Mouse (Mus musculus) limb, embryonic 14.5 days (tissue): ENCODE measurements around the gene Cdr2l. TPM values are rescaled to one million over a fixed set of nuclear protein-coding genes. Genes with fewer than 3 reads are reported as not detected.

Experiments
- ATAC-seq: fragments of 200-750 bp; cut with Nextera tagmentation; 2 replicates; pipeline ENCODE4 v1.8.0; 2017; ENCODE audit warnings: low read depth, moderate number of reproducible peaks, moderate TSS enrichment; ENCODE audit not compliant: low FRiP score
- DNase-seq: peaks from one replicate; pipeline ENCODE4 v3.0.0-alpha.2; 2015; ENCODE audit warnings: low spot score
- H3K27ac ChIP-seq: fragments of 300-500 bp; sonication (generic); replicated peaks from 2 replicates; pipeline ENCODE4 v1.5.1; 2014; ENCODE audit warnings: low read depth, mild to moderate bottlenecking, low read length, moderate library complexity, mixed read lengths
- H3K27me3 ChIP-seq: fragments of 300-500 bp; sonication (generic); 2 replicates; pipeline ENCODE4 v1.6.1; 2014; ENCODE audit warnings: low read length, mixed read lengths; ENCODE audit not compliant: control insufficient read depth, insufficient read depth
- H3K36me3 ChIP-seq: fragments of 300-500 bp; sonication (generic); 2 replicates; pipeline ENCODE4 v1.6.1; 2014; ENCODE audit warnings: mild to moderate bottlenecking, low read length, moderate library complexity, mixed read lengths; ENCODE audit not compliant: control insufficient read depth, insufficient read depth
- H3K4me1 ChIP-seq: fragments of 300-500 bp; sonication (generic); 2 replicates; pipeline ENCODE4 v1.6.1; 2014; ENCODE audit warnings: antibody characterized with exemption, low read length, mixed read lengths; ENCODE audit not compliant: control insufficient read depth, insufficient read depth
- H3K4me2 ChIP-seq: fragments of 300-500 bp; sonication (generic); replicated peaks from 2 replicates; pipeline ENCODE4 v1.6.1; 2014; ENCODE audit warnings: low read depth, mild to moderate bottlenecking, low read length, moderate library complexity; ENCODE audit not compliant: severe bottlenecking
- H3K4me3 ChIP-seq: fragments of 300-500 bp; sonication (generic); replicated peaks from 2 replicates; pipeline ENCODE4 v1.5.1; 2014; ENCODE audit warnings: low read length
- H3K9ac ChIP-seq: fragments of 300-500 bp; sonication (generic); 2 replicates; pipeline ENCODE4 v1.6.1; 2014; ENCODE audit warnings: mild to moderate bottlenecking, low read depth, low read length, moderate library complexity; ENCODE audit not compliant: severe bottlenecking
- H3K9me3 ChIP-seq: fragments of 300-500 bp; sonication (generic); 2 replicates; pipeline ENCODE4 v1.6.1; 2016; ENCODE audit warnings: low read length; ENCODE audit not compliant: control insufficient read depth
- POLR2A ChIP-seq: fragments of 200-500 bp; IDR thresholded peaks from 2 replicates; pipeline ENCODE4 v1.8.0; 2012; ENCODE audit warnings: inconsistent platforms, mild to moderate bottlenecking, moderate library complexity, borderline replicate concordance; ENCODE audit not compliant: insufficient read depth, insufficient read length; ENCODE audit errors: extremely low read depth
- WGBS: fragments of 180-500 bp; shearing (Covaris S2); extraction: QIAGEN DNeasy Blood & Tissue Kit; methylation state at CpG from one replicate; pipeline ENCODE4 v1.1.7; 2014; 5-methylcytosine and 5-hydroxymethylcytosine counted together
- polyA plus RNA-seq, 2 experiments: library from polyadenylated mRNA; depleted of rRNA in 1 of 2; stranded (reverse) in 1 of 2; unstranded in 1 of 2; fragments of >200 nt; fragmentation: Nextera tagmentation in 1 of 2; extraction: Ambion mirVana in 1 of 2; gene quantifications; 2 replicates each; pipeline versions ENCODE4 v1.2.1 to v1.2.3; 2012 to 2014

The Cdr2l gene
- polyA plus RNA-seq, 2 experiments, result 11.1 to 18.8 TPM

- Histone ChIP-seq H3K4me1 (peaks cover 14% of the 10 kb centered on the region), H3K9me3 (no peaks in the 10 kb centered on the region), H3K27ac (no peak overlapping the region), H3K9ac (no peak overlapping the region), H3K36me3 (no peaks in the 10 kb centered on the region), H3K4me2 (no peak overlapping the region), H3K27me3 (peaks cover 76% of the 10 kb centered on the region), H3K4me3 (no peak overlapping the region)
- 51% methylated on average over 7 of the region's 7 CpGs for WGBS
- no peak for DNase-seq
- ATAC-seq, result no peak
- TF ChIP-seq POLR2A, result no peak
These were observed 11.3 kb upstream of the Cdr2l start for GRCm38 (mm10) chr11:115370368-115370767.

DNA sequence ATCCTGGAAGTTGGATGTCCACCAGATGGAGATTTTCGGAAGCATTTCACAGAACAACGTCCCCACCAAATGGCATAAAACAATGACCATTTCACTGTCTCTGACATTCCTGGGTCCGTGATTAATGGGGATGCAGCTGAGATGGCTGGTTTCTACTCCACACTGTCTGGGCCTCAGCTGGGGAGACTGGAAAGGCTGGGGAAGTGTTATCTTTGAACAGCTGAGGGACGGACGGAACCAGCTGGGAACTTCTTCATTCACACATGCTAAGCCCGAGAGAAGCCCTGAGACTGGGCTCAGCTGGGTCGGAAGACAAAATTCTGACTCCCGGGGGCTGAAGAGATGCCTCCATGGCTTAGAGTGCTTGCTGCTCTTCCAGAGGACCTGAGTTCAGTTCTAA, 10.4 kb upstream of the Cdr2l start:
- peaks cover 14% of the 10 kb centered on the region for H3K4me1 ChIP-seq
- no peak overlapping the region for H3K4me2 ChIP-seq
- ATAC-seq (no peak), DNase-seq (no peak)
- H3K27ac ChIP-seq, result no peak overlapping the region
- H3K36me3 ChIP-seq, result no peaks in the 10 kb centered on the region
- no peak overlapping the region for H3K4me3 ChIP-seq
- H3K9me3 ChIP-seq, result no peaks in the 10 kb centered on the region
- H3K9ac ChIP-seq, result no peak overlapping the region
- H3K27me3 ChIP-seq, result peaks cover 66% of the 10 kb centered on the region
- TF ChIP-seq POLR2A, result no peak
- 57% methylated on average over 8 of the region's 8 CpGs for WGBS

DNA sequence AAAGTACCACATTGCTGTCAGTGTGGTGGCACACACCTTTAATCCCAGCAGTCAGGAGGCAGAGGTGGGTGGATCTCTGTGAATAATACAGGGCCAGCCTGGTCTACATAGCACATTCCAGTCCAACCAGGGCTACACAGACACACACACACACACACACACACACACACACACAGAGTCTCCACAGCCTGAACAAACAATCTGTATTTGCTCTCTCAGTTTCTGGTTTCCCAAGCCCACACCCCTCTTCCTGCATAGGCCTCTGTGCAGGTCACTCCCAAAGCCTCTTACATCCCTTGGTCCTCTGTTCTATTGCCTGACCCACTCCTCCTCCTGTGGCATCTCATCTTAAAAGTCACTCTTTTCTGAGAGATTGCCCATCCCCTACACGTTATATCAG, 9.7 kb upstream of the Cdr2l start:
- Histone ChIP-seq H3K27me3 (peaks cover 59% of the 10 kb centered on the region), H3K27ac (no peak overlapping the region), H3K4me1 (peaks cover 13% of the 10 kb centered on the region; the same call in 1 of the 2 replicates), H3K36me3 (no peaks in the 10 kb centered on the region), H3K9me3 (no peaks in the 10 kb centered on the region), H3K9ac (no peak overlapping the region), H3K4me3 (no peak overlapping the region), H3K4me2 (no peak overlapping the region)
- 56% methylated on average over 1 of the region's 1 CpGs for WGBS
- no peak for ATAC-seq
- TF ChIP-seq POLR2A, result no peak
- no peak for DNase-seq

GRCm38 (mm10) chr11:115372737-115373136, 9.0 kb upstream of the Cdr2l start:
- no peak overlapping the region for H3K4me2 ChIP-seq
- H3K9me3 ChIP-seq, result no peaks in the 10 kb centered on the region
- 52% methylated on average over 2 of the region's 2 CpGs for WGBS
- H3K9ac ChIP-seq, result no peak overlapping the region
- H3K27me3 ChIP-seq, result peaks cover 52% of the 10 kb centered on the region
- no peak for TF ChIP-seq POLR2A
- no peak overlapping the region for H3K27ac ChIP-seq
- DNase-seq, result no peak
- H3K4me1 ChIP-seq, result peaks cover 6% of the 10 kb centered on the region; the same call in 1 of the 2 replicates
- no peak overlapping the region for H3K4me3 ChIP-seq
- no peaks in the 10 kb centered on the region for H3K36me3 ChIP-seq
- ATAC-seq, result no peak

- no peak for ATAC-seq
- H3K4me3 ChIP-seq, result peak overlapping the region; percentile 32
- no peak for TF ChIP-seq POLR2A
- H3K9me3 ChIP-seq, result no peaks in the 10 kb centered on the region
- H3K4me2 ChIP-seq, result peak overlapping the region; percentile 52
- H3K36me3 ChIP-seq, result no peaks in the 10 kb centered on the region
- H3K27me3 ChIP-seq, result peaks cover 41% of the 10 kb centered on the region
- no peak for DNase-seq
- no peak overlapping the region for H3K27ac ChIP-seq
- peak overlapping the region; percentile 31; the same call in 1 of the 2 replicates for H3K9ac ChIP-seq
- 2% methylated on average over 30 of the region's 30 CpGs for WGBS
- peaks cover 6% of the 10 kb centered on the region; the same call in 1 of the 2 replicates for H3K4me1 ChIP-seq
These were observed 7.7 kb upstream of the Cdr2l start for GRCm38 (mm10) chr11:115373805-115374694.
